Mouse (Mus musculus): Measurements from ENCODE around the gene Vamp2. TPM values are rescaled to one million over a fixed set of nuclear protein-coding genes. Genes with fewer than 3 reads are reported as not detected.

Vamp2 gene
- polyA plus RNA-seq, 1 experiment from 2014 or later = 91.1 TPM

- peak overlapping the region; percentile 82 for H3K4me2 ChIP-seq (ENCODE audit: low read depth, low read length)
- H3K27me3 ChIP-seq (ENCODE audit: control insufficient read depth, insufficient read depth, low read length) = no peaks in the 10 kb centered on the region
- ATAC-seq (replicated peaks; ENCODE audit: extremely low read depth, insufficient read depth, low FRiP score) = peak; percentile 50
- WGBS = under 1% methylated on average over 19 of the region's 19 CpGs
- H3K4me3 ChIP-seq (ENCODE audit: low read length) = peak overlapping the region; percentile 92
- H3K27ac ChIP-seq (ENCODE audit: low read length) = peak overlapping the region; percentile 90
- H3K9me3 ChIP-seq (replicated peaks; ENCODE audit: control insufficient read depth, low read length) = no peaks in the 10 kb centered on the region
- peaks cover 44% of the 10 kb centered on the region for H3K4me1 ChIP-seq (ENCODE audit: control insufficient read depth, insufficient read depth, low read length)
- no peaks in the 10 kb centered on the region for H3K36me3 ChIP-seq (ENCODE audit: control insufficient read depth, insufficient read depth)
- peak overlapping the region; percentile 73 for H3K9ac ChIP-seq (ENCODE audit: low read length)
Observed at GRCm38 (mm10) chr11:69062761-69063224, 25.5 kb upstream of the Vamp2 start.

DNA sequence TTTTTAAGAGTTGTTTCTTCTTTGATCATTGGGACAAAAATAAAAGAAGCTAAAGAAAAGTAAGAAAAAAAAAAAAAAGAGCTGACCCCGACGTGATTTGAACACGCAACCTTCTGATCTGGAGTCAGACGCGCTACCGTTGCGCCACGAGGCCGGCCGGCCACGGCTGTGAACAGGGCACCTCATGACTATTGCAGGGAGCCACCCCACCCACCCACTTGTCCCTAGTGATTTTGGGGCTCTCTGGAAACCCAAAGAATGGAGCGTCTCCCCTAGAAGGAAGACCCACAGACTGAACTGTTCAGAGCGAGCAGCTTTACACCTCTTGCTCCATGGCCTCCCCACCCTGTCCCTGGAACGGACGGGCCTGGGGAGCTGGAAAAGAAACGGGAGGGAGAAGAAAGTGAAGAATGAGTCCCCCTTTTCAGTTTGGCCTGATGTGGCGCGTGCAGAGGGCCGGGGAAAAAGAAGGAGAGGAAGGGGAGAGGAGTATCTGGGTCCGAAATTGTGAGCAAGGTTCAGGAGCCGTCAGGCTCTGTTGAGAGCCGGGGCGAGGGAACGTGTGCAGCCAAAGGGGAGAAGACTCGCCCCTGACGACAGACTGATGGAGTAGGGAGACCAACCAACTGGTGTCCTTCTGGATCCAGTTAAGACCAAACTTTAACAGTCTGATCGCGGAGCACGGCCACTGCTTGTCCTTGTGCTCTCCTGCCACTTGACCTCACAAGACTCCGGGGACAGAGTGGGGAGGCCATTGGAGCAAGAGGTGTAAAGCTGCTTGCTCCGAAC, 24.7 kb upstream of the Vamp2 start:
- no peaks in the 10 kb centered on the region for H3K9me3 ChIP-seq (replicated peaks; ENCODE audit: control insufficient read depth, low read length)
- peak; percentile 30 for ATAC-seq (replicated peaks; ENCODE audit: extremely low read depth, insufficient read depth, low FRiP score)
- H3K27ac ChIP-seq (ENCODE audit: low read length) = peak overlapping the region; percentile 90
- H3K27me3 ChIP-seq (ENCODE audit: control insufficient read depth, insufficient read depth, low read length) = no peaks in the 10 kb centered on the region
- H3K4me3 ChIP-seq (ENCODE audit: low read length) = peak overlapping the region; percentile 92
- peak overlapping the region; percentile 82 for H3K4me2 ChIP-seq (ENCODE audit: low read depth, low read length)
- H3K9ac ChIP-seq (ENCODE audit: low read length) = peak overlapping the region; percentile 85
- peaks cover 38% of the 10 kb centered on the region for H3K4me1 ChIP-seq (ENCODE audit: control insufficient read depth, insufficient read depth, low read length)
- under 1% methylated on average over 31 of the region's 31 CpGs for WGBS
- H3K36me3 ChIP-seq (ENCODE audit: control insufficient read depth, insufficient read depth) = no peaks in the 10 kb centered on the region

- H3K4me1 ChIP-seq (ENCODE audit: control insufficient read depth, insufficient read depth, low read length) = peaks cover 36% of the 10 kb centered on the region
- WGBS = 69% methylated on average over 9 of the region's 9 CpGs
- no peak for ATAC-seq (replicated peaks; ENCODE audit: extremely low read depth, insufficient read depth, low FRiP score)
- H3K27ac ChIP-seq (ENCODE audit: low read length) = peak overlapping the region; percentile 89
- H3K9ac ChIP-seq (ENCODE audit: low read length) = peak overlapping the region; percentile 85
- no peaks in the 10 kb centered on the region for H3K27me3 ChIP-seq (ENCODE audit: control insufficient read depth, insufficient read depth, low read length)
- peak overlapping the region; percentile 92 for H3K4me3 ChIP-seq (ENCODE audit: low read length)
- no peaks in the 10 kb centered on the region for H3K9me3 ChIP-seq (replicated peaks; ENCODE audit: control insufficient read depth, low read length)
- peak overlapping the region; percentile 82 for H3K4me2 ChIP-seq (ENCODE audit: low read depth, low read length)
- no peaks in the 10 kb centered on the region for H3K36me3 ChIP-seq (ENCODE audit: control insufficient read depth, insufficient read depth)
Observed at GRCm38 (mm10) chr11:69064259-69065133, 23.8 kb upstream of the Vamp2 start.

GRCm38 (mm10) chr11:69065394-69065925, 22.8 kb upstream of the Vamp2 start:
- H3K27me3 ChIP-seq (ENCODE audit: control insufficient read depth, insufficient read depth, low read length) = no peaks in the 10 kb centered on the region
- peak overlapping the region; percentile 76 for H3K4me2 ChIP-seq (ENCODE audit: low read depth, low read length)
- H3K27ac ChIP-seq (ENCODE audit: low read length) = no peak overlapping the region
- ATAC-seq (replicated peaks; ENCODE audit: extremely low read depth, insufficient read depth, low FRiP score) = no peak
- H3K9ac ChIP-seq (ENCODE audit: low read length) = no peak overlapping the region
- H3K4me3 ChIP-seq (ENCODE audit: low read length) = peak overlapping the region; percentile 44; the same call in 1 of the 2 replicates
- peaks cover 40% of the 10 kb centered on the region for H3K4me1 ChIP-seq (ENCODE audit: control insufficient read depth, insufficient read depth, low read length)
- H3K9me3 ChIP-seq (replicated peaks; ENCODE audit: control insufficient read depth, low read length) = no peaks in the 10 kb centered on the region
- no peaks in the 10 kb centered on the region for H3K36me3 ChIP-seq (ENCODE audit: control insufficient read depth, insufficient read depth)
- WGBS = 75% methylated on average over 3 of the region's 3 CpGs

DNA sequence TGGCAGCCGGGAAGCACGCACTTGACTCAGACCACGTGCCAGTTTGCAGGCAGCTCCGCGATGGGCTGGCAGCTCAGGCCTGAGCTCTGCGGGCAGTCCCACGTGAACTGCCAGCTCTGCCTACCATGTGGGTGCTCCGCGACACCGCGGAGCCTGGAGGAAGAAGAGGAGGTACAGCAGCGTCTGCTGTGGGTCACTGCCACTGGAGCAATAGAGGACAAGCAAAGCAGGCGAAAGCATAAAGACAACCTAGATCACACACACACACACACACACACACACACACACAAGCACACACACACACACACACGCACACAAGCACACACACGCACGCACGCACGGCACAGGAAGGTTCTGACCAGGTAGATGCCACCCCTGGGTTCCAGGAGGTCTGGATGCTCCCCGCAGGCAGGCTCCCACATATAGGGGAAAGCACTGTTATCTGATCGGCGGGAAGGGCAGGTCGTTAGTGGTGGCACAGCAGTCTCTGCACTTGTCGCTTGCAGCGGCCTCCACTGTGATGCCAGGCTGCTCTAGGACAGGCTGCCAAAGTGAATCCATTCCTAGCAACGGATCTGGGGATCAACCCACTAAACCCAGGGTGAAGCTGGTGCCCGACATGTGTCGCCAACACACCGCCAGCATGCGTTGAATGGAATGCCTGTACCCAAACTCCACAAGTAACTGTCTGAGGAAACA, 22.0 kb upstream of the Vamp2 start:
- H3K4me3 ChIP-seq (ENCODE audit: low read length) = peak overlapping the region; percentile 44
- peak overlapping the region; percentile 47 for H3K27ac ChIP-seq (ENCODE audit: low read length)
- no peak for ATAC-seq (replicated peaks; ENCODE audit: extremely low read depth, insufficient read depth, low FRiP score)
- H3K4me2 ChIP-seq (ENCODE audit: low read depth, low read length) = peak overlapping the region; percentile 76
- peak overlapping the region; percentile 66 for H3K9ac ChIP-seq (ENCODE audit: low read length)
- no peaks in the 10 kb centered on the region for H3K36me3 ChIP-seq (ENCODE audit: control insufficient read depth, insufficient read depth)
- H3K9me3 ChIP-seq (replicated peaks; ENCODE audit: control insufficient read depth, low read length) = no peaks in the 10 kb centered on the region
- no peaks in the 10 kb centered on the region for H3K27me3 ChIP-seq (ENCODE audit: control insufficient read depth, insufficient read depth, low read length)
- 3% methylated on average over 29 of the region's 29 CpGs for WGBS
- H3K4me1 ChIP-seq (ENCODE audit: control insufficient read depth, insufficient read depth, low read length) = peaks cover 41% of the 10 kb centered on the region

DNA sequence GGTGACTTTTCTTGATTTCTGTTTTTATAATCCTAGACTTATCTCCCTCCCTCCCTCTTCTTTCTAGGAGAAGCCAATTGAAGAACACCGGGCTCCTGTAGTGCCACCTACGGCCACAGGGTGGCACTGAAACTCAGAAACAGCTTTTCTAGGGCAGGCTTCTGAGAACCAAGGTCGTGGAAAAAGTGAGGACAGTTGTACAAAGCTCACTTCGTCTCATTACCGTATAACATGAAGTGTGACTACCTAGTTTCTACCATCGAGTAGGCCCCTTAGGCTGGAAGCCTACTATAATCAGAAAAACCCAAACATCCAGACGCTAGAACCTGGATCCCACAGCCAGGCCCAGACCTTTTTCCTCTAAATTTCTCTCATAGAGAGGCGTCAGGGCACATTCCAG, 21.3 kb upstream of the Vamp2 start:
- peak overlapping the region; percentile 94 for H3K27ac ChIP-seq (ENCODE audit: low read length)
- H3K4me1 ChIP-seq (ENCODE audit: control insufficient read depth, insufficient read depth, low read length) = peaks cover 38% of the 10 kb centered on the region
- no peaks in the 10 kb centered on the region for H3K27me3 ChIP-seq (ENCODE audit: control insufficient read depth, insufficient read depth, low read length)
- peak overlapping the region; percentile 66 for H3K9ac ChIP-seq (ENCODE audit: low read length)
- H3K4me2 ChIP-seq (ENCODE audit: low read depth, low read length) = peak overlapping the region; percentile 76
- no peaks in the 10 kb centered on the region for H3K36me3 ChIP-seq (ENCODE audit: control insufficient read depth, insufficient read depth)
- no peak; the same call in 1 of the 2 replicates for ATAC-seq (replicated peaks; ENCODE audit: extremely low read depth, insufficient read depth, low FRiP score)
- 5% methylated on average over 8 of the region's 8 CpGs for WGBS
- no peaks in the 10 kb centered on the region for H3K9me3 ChIP-seq (replicated peaks; ENCODE audit: control insufficient read depth, low read length)
- H3K4me3 ChIP-seq (ENCODE audit: low read length) = peak overlapping the region; percentile 44

DNA sequence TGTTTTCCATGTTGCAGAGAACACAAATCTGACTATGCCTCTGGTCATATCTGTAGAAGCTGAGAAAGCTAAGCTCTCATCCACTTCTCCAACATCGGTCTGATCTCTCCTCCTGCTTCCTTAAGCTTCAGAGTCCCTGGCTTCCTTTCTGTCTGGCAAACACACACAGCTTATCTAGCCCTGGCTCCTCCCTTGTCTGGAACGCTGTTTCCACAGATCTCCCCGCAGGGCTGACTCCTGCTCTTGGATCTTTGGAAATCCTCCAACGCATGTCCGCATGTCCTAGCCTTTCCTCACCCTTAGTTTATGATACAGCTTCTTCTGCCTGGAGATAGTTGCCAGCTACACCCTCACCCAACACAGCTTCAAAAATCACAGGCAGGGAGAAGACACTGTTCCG, 20.7 kb upstream of the Vamp2 start:
- Histone ChIP-seq H3K36me3 (ENCODE audit: control insufficient read depth, insufficient read depth) (no peaks in the 10 kb centered on the region), H3K4me3 (ENCODE audit: low read length) (no peak overlapping the region; the same call in 1 of the 2 replicates), H3K9ac (ENCODE audit: low read length) (peak overlapping the region; percentile 41; the same call in 1 of the 2 replicates), H3K9me3 (replicated peaks; ENCODE audit: control insufficient read depth, low read length) (no peaks in the 10 kb centered on the region), H3K4me2 (ENCODE audit: low read depth, low read length) (peak overlapping the region; percentile 76), H3K27me3 (ENCODE audit: control insufficient read depth, insufficient read depth, low read length) (no peaks in the 10 kb centered on the region), H3K27ac (ENCODE audit: low read length) (peak overlapping the region; percentile 94), H3K4me1 (ENCODE audit: control insufficient read depth, insufficient read depth, low read length) (peaks cover 42% of the 10 kb centered on the region)
- ATAC-seq (replicated peaks; ENCODE audit: extremely low read depth, insufficient read depth, low FRiP score) = 0 out of 2 replicates have a peak, but pooled peaks have one; percentile 4
- 13% methylated on average over 6 of the region's 6 CpGs for WGBS

DNA sequence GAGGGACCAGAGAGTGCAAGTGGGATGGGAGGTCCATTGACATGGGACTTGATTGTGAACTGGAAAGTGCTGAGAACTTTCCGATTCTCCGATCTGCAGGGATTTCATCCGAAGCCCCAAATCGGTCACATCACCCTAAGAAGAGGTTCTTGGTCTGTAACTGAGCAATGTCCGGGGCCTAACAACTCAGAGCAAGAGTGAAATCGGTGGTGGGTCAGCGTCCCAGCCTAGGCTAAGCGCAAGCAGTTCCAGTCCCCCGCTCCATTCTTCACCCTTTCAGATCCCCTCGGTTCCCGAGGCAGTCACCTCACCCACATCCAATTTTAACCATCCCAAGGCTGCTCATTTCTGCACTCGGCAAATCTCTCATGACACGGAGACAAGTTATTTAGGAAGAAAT, 18.2 kb upstream of the Vamp2 start:
- Histone ChIP-seq H3K4me1 (ENCODE audit: control insufficient read depth, insufficient read depth, low read length) (peaks cover 42% of the 10 kb centered on the region), H3K27ac (ENCODE audit: low read length) (peak overlapping the region; percentile 96), H3K9ac (ENCODE audit: low read length) (peak overlapping the region; percentile 92), H3K4me2 (ENCODE audit: low read depth, low read length) (peak overlapping the region; percentile 63), H3K9me3 (replicated peaks; ENCODE audit: control insufficient read depth, low read length) (no peaks in the 10 kb centered on the region), H3K36me3 (ENCODE audit: control insufficient read depth, insufficient read depth) (no peaks in the 10 kb centered on the region), H3K27me3 (ENCODE audit: control insufficient read depth, insufficient read depth, low read length) (no peaks in the 10 kb centered on the region), H3K4me3 (ENCODE audit: low read length) (peak overlapping the region; percentile 80)
- 1% methylated on average over 13 of the region's 13 CpGs for WGBS
- no peak for ATAC-seq (replicated peaks; ENCODE audit: extremely low read depth, insufficient read depth, low FRiP score)
